Mouse (Mus musculus) heart, adult 8-10 months (tissue): ENCODE measurements around the gene Klf8. TPM values are rescaled to one million over a fixed set of nuclear protein-coding genes. Genes with fewer than 3 reads are reported as not detected.

Source experiments
- DNase-seq: peaks from one replicate; pipeline ENCODE4 v3.0.0; 2022; ENCODE audit warnings: low spot score
- total RNA-seq, 4 experiments: library from RNA; stranded (reverse); gene quantifications; 2 replicates each; pipeline ENCODE4 v1.2.4; 2022

Gene Klf8
- total RNA-seq, 4 experiments from 2014 or later, result 0.17 to 0.82 (median 0.25) TPM

- DNase-seq, result no peak
These were observed 202.3 kb downstream of the Klf8 start for GRCm38 (mm10) chrX:153439573-153439972.

- DNase-seq, result no peak
These were observed 202.8 kb downstream of the Klf8 start for GRCm38 (mm10) chrX:153440018-153440417.

Other genes with a start within 250 kb of the Klf8 start
- not detected for gene Usp51, start 231.0 kb upstream of the Klf8 start, total RNA-seq
- gene Mageh1, start 199.9 kb upstream of the Klf8 start, total RNA-seq, result 10 to 100 TPM in 1 of 4 experiments, 1 to 10 TPM in 3; 6.9 to 11.8 (median 9.3) TPM
- gene Foxr2, start 118.7 kb upstream of the Klf8 start, total RNA-seq, result not detected
- gene Rragb, start 97.5 kb upstream of the Klf8 start, total RNA-seq, result 1 to 10 TPM; 1.7 to 5.3 (median 2.5) TPM